Mouse (Mus musculus) midbrain, embryonic 15.5 days (tissue): Measurements from ENCODE around the gene Gm525. TPM values are rescaled to one million over a fixed set of nuclear protein-coding genes. Genes with fewer than 3 reads are reported as not detected.
"Not testable (repeated sequence)": the region's sequence is repeated elsewhere in the genome, so short reads cannot be mapped to it uniquely, and the experiment has no call there.

Experiments
- ATAC-seq: fragments of 200-750 bp; cut with Nextera tagmentation; replicated peaks from 2 replicates; pipeline ENCODE4 v1.8.0; 2017; ENCODE audit warnings: moderate TSS enrichment
- H3K27ac ChIP-seq: fragments of 300-500 bp; sonication (generic); 2 replicates; pipeline ENCODE4 v1.5.1; 2015; ENCODE audit warnings: mild to moderate bottlenecking, inconsistent platforms
- H3K27me3 ChIP-seq: fragments of 300-500 bp; sonication (generic); replicated peaks from 2 replicates; pipeline ENCODE4 v1.6.1; 2015; ENCODE audit warnings: inconsistent platforms
- H3K36me3 ChIP-seq: fragments of 300-500 bp; sonication (generic); replicated peaks from 2 replicates; pipeline ENCODE4 v1.6.1; 2015; ENCODE audit warnings: inconsistent platforms
- H3K4me1 ChIP-seq: fragments of 300-500 bp; sonication (generic); 2 replicates; pipeline ENCODE4 v1.6.1; 2015; ENCODE audit warnings: inconsistent platforms
- H3K4me2 ChIP-seq: fragments of 300-500 bp; sonication (generic); 2 replicates; pipeline ENCODE4 v1.6.1; 2015; ENCODE audit warnings: inconsistent platforms, mild to moderate bottlenecking, moderate library complexity
- H3K4me3 ChIP-seq: fragments of 300-500 bp; sonication (generic); 2 replicates; pipeline ENCODE4 v1.5.1; 2015; ENCODE audit warnings: mild to moderate bottlenecking, inconsistent platforms
- H3K9ac ChIP-seq: fragments of 300-500 bp; sonication (generic); 2 replicates; pipeline ENCODE4 v1.6.1; 2015; ENCODE audit warnings: mild to moderate bottlenecking, inconsistent platforms
- H3K9me3 ChIP-seq: fragments of 300-500 bp; sonication (generic); 2 replicates; pipeline ENCODE4 v1.6.1; 2016; ENCODE audit warnings: inconsistent platforms
- whole genome bisulfite sequencing: fragments of 180-500 bp; shearing (Covaris S2); methylation state at CpG from one replicate; pipeline ENCODE4 v1.1.7; 2015; ENCODE audit warnings: mixed read lengths; 5-methylcytosine and 5-hydroxymethylcytosine counted together
- polyA plus RNA-seq: library from polyadenylated mRNA; unstranded; fragments of >200 nt; fragmentation: Nextera tagmentation; extraction: Ambion mirVana; gene quantifications from 2 replicates; pipeline ENCODE4 v1.2.1, GENCODE M21; 2015

Gene Gm525
- polyA plus RNA-seq, 1 experiment from 2014 or later: not detected

DNA sequence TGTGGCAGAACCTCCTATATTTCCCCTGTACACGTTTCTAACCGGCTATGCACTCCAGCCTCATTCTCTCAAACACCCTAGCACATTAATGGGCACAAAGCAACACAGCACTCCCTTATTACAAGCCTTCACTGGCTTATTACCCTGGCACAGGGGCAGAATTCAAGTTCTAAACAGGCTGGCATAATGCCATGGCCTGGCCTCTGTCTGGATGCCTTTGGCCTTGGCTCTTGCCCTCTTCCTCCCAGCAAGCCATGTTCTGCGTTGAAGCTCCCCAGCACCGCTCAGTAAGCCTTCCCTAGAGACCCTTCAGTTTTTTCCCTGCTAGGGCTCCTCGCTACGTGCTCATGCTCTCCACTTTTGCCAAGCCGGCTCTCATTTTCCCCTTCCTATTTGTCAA is 30.6 kb upstream of the Gm525 start:
- H3K27me3 ChIP-seq: no peaks in the 10 kb centered on the region

DNA sequence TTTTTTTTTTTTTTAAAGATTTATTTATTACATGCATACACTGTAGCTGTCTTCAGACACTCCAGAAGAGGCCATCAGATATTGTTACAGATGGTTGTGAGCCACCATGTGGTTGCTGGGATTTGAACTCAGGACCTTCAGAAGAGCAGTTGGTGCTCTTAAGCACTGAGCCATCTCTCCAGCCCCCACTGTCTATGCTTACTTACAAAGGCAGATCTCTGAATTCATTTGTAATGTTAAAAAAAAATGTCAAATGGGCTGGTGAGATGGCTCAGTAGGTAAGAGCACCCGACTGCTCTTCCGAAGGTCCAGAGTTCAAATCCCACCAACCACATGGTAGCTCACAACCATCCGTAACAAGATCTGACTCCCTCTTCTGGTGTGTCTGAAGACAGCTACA is 28.1 kb upstream of the Gm525 start:
- not testable (repeated sequence) for H3K9me3 ChIP-seq, H3K4me2 ChIP-seq, H3K4me3 ChIP-seq, ATAC-seq, H3K4me1 ChIP-seq, H3K27ac ChIP-seq, H3K9ac ChIP-seq, H3K27me3 ChIP-seq
- WGBS: 97% methylated on average over 3 of the region's 3 CpGs
- peaks cover 66% of the 10 kb centered on the region for H3K36me3 ChIP-seq

More for the DNA sequence above, 30.6 kb upstream of the Gm525 start:
- H3K36me3 ChIP-seq: peaks cover 59% of the 10 kb centered on the region
- no peak overlapping the region for H3K4me3 ChIP-seq
- H3K4me1 ChIP-seq: no peaks in the 10 kb centered on the region
- H3K4me2 ChIP-seq: no peak overlapping the region
- no peak for ATAC-seq
- H3K9me3 ChIP-seq: no peaks in the 10 kb centered on the region
- H3K27ac ChIP-seq: no peak overlapping the region
- 92% methylated on average over 7 of the region's 7 CpGs for WGBS
- no peak overlapping the region for H3K9ac ChIP-seq

DNA sequence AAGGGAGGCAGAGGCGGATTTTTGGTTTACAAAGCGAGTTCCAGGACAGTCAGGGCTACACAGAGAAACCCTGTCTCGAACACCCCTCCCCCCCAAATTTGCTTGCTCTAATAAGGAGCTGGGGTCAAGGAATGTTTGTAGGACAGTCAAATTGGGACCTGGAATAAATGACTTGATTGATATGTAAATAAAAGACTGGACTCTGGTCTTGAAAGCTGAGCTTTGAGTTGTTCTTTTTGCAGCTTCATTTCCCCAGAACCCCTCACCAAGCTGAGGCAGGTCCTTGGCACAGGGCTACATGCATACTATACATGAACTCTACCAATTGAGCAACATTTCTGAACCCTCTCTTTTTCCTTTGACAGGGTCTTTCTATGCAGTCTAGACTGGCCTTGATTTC is 27.6 kb upstream of the Gm525 start:
- Histone ChIP-seq H3K36me3 (peaks cover 62% of the 10 kb centered on the region), H3K27me3 (no peaks in the 10 kb centered on the region), H3K27ac (no peak overlapping the region), H3K4me1 (no peaks in the 10 kb centered on the region), H3K9ac (no peak overlapping the region), H3K4me3 (no peak overlapping the region), H3K4me2 (no peak overlapping the region), H3K9me3 (no peaks in the 10 kb centered on the region)
- ATAC-seq: no peak
- WGBS: 90% methylated on average over 3 of the region's 3 CpGs

DNA sequence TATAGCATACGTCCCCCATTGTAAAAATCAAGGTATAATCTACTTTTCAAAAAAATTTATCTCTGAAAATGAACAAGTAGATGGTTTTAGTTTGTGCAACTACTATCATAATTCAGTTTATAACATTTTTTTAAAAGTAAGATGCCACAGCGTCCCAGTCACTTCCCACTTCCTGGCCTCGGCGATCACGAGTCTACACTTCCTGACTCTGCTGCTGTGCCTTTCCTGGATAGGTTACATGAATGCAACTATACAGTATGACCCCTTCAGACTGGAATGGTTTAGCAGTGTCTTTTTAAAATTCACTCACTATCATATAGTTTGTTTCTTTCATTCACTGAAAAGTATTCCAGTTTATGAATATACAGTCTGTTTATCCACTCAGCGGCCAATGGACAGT is 21.9 kb upstream of the Gm525 start:
- Histone ChIP-seq H3K9ac (no peak overlapping the region), H3K4me3 (no peak overlapping the region), H3K9me3 (no peaks in the 10 kb centered on the region), H3K27me3 (no peaks in the 10 kb centered on the region), H3K4me1 (peaks cover 12% of the 10 kb centered on the region), H3K36me3 (peaks cover 36% of the 10 kb centered on the region), H3K27ac (no peak overlapping the region), H3K4me2 (no peak overlapping the region)
- no peak for ATAC-seq
- 91% methylated on average over 6 of the region's 6 CpGs for WGBS

DNA sequence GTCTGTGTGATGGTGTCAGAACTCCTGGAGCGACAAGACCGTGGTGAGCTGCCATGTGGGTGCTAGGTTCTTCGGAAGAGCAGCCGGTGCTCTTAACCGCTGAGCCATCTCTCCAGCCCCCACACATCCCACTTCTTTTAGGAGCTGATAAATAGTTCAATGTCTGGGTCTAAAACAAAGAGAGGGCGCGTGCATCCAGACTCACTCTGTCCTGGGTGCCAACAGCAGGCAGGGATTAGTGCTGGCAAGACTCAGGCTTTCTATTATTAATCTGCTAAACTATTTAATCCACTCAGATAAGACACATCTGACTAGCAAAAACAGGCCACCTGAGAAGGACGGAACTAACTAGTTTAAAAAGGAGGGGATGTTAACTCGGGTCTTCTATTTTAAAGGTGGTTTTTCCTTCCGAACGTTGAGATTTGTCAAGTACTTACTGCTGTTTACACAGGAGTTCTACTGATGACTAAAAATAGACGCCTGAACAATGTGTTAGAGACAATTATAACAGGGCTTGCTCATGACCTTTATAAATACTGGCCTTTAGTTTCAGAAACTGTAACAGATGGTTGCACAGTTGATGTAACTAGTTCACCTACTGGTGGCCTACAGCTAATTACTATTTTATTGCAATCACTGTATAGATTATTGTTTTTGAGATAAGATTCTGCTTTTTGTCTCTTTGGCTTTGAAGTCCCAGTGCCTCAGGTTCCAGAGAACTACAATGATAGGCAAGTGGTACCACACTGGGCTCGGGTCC is 17.5 kb upstream of the Gm525 start:
- Histone ChIP-seq H3K27me3 (no peaks in the 10 kb centered on the region), H3K9ac (no peak overlapping the region), H3K9me3 (no peaks in the 10 kb centered on the region), H3K4me3 (no peak overlapping the region), H3K4me2 (no peak overlapping the region), H3K27ac (no peak overlapping the region), H3K4me1 (peaks cover 34% of the 10 kb centered on the region), H3K36me3 (peaks cover 7% of the 10 kb centered on the region)
- ATAC-seq: no peak
- 70% methylated on average over 13 of the region's 13 CpGs for WGBS

DNA sequence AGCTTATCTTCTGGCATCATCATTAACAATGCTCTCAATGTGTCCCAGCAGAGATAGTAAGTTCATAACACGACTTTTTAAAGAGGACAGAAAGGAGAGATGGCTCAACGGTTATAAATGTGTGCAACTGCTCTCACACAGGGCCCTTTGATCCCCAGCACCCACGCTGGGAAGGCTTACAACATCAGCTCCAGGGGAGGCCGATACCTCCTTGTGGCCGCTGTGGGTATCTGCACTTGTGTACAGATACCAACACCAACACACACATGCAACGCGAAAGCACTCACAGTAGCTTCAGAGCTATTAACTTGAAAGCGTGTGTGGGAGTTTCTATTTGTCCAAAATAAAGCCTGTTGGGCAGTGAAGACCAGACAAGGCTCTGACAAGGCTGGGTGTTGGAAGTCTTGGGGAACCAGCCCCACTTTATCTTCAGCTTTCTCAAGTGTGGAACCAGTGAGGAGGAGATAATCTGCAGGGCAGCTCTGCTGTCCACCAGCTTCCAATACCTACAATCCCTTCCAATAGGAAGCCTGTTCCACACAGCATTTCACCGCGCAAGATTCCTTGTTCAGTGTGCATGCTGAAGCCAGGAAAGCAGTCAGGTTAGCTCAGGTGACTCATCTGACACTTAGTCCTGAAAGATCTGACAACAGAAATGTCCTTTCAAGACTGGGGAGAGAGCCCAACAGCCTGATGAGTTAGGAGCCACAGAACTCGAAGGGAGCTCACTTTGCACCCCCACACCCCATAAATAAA is 14.9 kb upstream of the Gm525 start:
- Histone ChIP-seq H3K4me2 (peak overlapping the region; percentile 59), H3K4me1 (peaks cover 34% of the 10 kb centered on the region), H3K36me3 (no peaks in the 10 kb centered on the region; the same call in 1 of the 2 replicates), H3K4me3 (peak overlapping the region; percentile 62), H3K27me3 (no peaks in the 10 kb centered on the region), H3K9ac (peak overlapping the region; percentile 55; the same call in 1 of the 2 replicates), H3K9me3 (no peaks in the 10 kb centered on the region), H3K27ac (no peak overlapping the region)
- 75% methylated on average over 11 of the region's 11 CpGs for WGBS
- no peak for ATAC-seq

DNA sequence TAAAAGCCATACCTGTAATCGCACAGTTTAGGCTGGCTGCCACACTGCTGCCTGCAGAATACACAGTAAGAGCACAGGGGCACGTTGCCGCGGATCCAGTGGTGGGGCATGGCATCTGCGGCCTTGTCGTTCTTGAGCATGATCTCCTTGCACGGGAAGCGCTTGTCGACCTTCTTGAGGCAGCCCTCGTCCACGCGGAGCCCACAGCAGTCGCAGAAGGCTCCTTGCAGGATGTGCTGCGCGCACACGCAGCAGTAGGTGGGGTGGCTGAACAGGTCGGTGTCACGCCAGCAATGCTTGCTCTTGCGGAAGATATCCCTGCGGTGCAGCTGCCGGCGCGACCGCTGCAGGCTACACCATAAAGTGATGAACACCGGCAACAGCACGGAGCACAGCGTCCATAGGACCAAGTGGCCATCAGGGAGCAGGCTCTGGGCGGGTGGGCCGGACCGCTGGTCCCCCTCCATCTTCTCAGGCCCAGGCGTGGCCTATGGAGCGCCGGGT is 13.7 kb upstream of the Gm525 start:
- Histone ChIP-seq H3K27me3 (no peaks in the 10 kb centered on the region), H3K27ac (peak overlapping the region; percentile 74), H3K36me3 (no peaks in the 10 kb centered on the region; the same call in 1 of the 2 replicates), H3K4me1 (peaks cover 34% of the 10 kb centered on the region), H3K4me2 (peak overlapping the region; percentile 59), H3K9me3 (no peaks in the 10 kb centered on the region), H3K9ac (peak overlapping the region; percentile 55), H3K4me3 (peak overlapping the region; percentile 62)
- peak; percentile 86 for ATAC-seq
- WGBS: 1% methylated on average over 33 of the region's 33 CpGs

DNA sequence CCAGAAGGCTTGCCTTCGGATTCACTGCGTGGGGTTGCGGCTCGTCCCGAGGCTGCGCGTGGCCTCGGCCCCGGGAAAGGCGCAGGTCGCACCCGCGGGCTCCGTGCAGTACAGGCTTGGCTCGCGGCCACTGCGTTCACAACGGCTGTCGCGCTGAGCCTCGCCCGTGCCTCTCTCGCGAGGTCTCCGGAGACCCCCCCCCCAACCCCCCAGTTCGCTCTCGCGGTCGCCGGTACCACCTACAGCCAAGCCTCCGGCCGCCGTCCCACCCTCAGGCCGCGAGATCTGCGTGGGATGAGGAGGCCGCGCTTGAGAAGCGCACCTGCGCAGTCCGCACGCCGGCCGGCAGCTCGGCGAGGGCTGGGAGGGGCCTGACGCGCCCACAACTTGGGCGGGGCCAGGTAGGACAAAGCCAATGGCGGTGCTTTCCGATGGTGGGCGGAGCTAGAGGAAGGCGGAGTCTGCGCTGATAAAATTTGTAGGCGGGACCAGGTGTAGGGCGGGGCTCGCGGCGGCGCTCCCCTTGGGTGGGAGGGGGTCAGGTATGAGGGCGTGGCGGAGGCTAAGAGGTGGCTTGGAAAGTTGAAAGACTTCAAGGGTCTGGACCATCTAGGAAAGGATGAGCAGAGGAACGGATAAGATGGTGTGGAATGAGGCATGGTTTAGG is 13.1 kb upstream of the Gm525 start:
- Histone ChIP-seq H3K36me3 (no peaks in the 10 kb centered on the region), H3K27me3 (no peaks in the 10 kb centered on the region), H3K27ac (peak overlapping the region; percentile 74), H3K9me3 (no peaks in the 10 kb centered on the region), H3K9ac (peak overlapping the region; percentile 55), H3K4me1 (peaks cover 34% of the 10 kb centered on the region), H3K4me3 (peak overlapping the region; percentile 62), H3K4me2 (peak overlapping the region; percentile 59)
- peak; percentile 95 for ATAC-seq
- under 1% methylated on average over 63 of the region's 63 CpGs for WGBS

DNA sequence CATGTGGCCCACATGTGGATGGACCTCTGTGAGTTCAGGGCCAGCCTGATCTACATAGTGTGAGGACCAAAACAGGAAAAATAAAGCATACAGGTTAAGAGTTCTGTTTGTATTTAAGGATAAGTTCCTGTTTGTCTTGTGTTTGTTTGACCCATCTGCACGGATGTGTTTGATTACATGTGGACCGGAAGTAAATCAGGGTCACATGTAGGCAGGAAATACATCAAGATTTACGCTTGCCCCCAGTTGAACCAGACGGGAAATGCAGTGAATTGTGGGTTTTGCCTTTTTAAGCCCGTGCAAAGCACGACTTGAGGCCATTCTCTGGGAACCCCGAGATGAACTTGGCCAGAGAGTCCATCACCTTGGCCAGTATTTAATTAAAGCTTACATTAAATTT is 12.3 kb upstream of the Gm525 start:
- WGBS: 85% methylated on average over 7 of the region's 7 CpGs
- Histone ChIP-seq H3K36me3 (no peaks in the 10 kb centered on the region), H3K4me3 (no peak overlapping the region), H3K9me3 (no peaks in the 10 kb centered on the region), H3K4me1 (peaks cover 26% of the 10 kb centered on the region), H3K27ac (no peak overlapping the region), H3K4me2 (0 out of 2 replicates have a peak overlapping the region, but pooled peaks have one; percentile 59), H3K9ac (no peak overlapping the region), H3K27me3 (no peaks in the 10 kb centered on the region)
- ATAC-seq: no peak

DNA sequence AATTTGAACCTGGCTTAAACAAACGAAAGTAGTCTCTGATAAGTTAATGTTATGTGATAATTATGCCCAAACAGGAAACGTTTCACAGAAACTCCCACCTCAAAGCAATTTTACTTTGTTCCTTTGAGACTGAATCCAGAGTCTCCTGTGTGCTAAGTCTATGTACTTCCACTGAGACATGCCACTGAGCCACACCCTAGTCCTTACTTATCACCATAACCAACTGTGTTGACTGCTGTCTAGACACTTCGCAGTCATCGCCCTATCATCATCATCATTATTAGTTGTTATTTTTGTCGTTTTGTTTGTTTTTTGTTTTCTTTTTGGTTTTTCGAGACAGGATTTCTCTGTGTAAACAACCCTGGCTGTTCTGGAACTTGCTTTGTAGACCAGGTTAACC is 9.3 kb upstream of the Gm525 start:
- Histone ChIP-seq H3K4me3 (no peak overlapping the region), H3K36me3 (no peaks in the 10 kb centered on the region), H3K4me1 (peaks cover 3% of the 10 kb centered on the region), H3K9ac (no peak overlapping the region), H3K27ac (no peak overlapping the region), H3K9me3 (no peaks in the 10 kb centered on the region), H3K27me3 (no peaks in the 10 kb centered on the region), H3K4me2 (no peak overlapping the region)
- 85% methylated on average over 6 of the region's 6 CpGs for WGBS
- no peak for ATAC-seq

DNA sequence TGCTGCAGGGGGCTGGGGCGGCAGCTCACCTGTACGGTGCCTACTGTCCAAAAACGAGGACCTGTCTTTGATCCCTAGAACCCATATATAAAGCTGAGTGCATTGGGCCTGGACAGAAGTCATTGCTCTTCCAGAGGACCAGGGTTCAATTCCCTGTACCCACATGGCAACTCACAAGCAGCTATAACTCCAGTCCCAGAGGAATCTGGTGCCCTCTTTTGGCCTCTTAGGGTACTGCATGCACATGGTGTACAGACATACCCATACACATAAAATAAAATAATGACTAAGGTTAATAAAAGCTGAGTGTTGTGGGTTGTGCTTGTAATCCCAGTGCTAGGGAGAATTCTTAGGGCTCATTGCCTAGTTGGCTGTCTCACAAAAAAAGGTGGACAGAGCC is 8.3 kb upstream of the Gm525 start:
- H3K4me3 ChIP-seq: no peak overlapping the region
- no peak overlapping the region for H3K4me2 ChIP-seq
- 94% methylated on average over 3 of the region's 3 CpGs for WGBS
- H3K9ac ChIP-seq: no peak overlapping the region
- H3K27me3 ChIP-seq: no peaks in the 10 kb centered on the region
- no peak for ATAC-seq
- H3K27ac ChIP-seq: no peak overlapping the region
- no peaks in the 10 kb centered on the region for H3K4me1 ChIP-seq
- H3K36me3 ChIP-seq: no peaks in the 10 kb centered on the region
- no peaks in the 10 kb centered on the region for H3K9me3 ChIP-seq

DNA sequence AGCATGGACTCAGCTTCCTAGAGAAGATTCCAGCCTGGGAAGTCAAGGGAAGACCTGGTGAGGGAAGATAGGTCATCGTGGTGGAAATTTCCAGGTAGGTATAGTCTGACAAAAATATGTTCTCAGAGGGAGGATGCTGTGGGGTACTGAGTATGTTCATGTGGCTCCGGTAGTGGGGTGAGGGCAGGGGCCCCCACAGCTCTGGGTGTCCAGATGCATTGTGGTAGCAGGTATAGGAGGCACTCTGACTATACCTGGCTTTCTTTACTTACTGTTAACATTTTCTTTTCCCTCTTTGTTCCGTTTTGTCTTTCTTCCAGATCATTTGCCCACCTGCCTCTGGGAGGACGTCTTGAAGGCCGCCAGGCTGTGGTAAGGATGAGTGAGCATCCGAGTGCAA is 7.5 kb upstream of the Gm525 start:
- Histone ChIP-seq H3K4me2 (no peak overlapping the region), H3K27ac (no peak overlapping the region), H3K36me3 (no peaks in the 10 kb centered on the region), H3K27me3 (no peaks in the 10 kb centered on the region), H3K4me3 (no peak overlapping the region), H3K4me1 (no peaks in the 10 kb centered on the region), H3K9me3 (no peaks in the 10 kb centered on the region), H3K9ac (no peak overlapping the region)
- ATAC-seq: no peak
- 83% methylated on average over 6 of the region's 6 CpGs for WGBS
